Mouse (Mus musculus): ENCODE data around the gene Stxbp6.
"Not testable (repeated sequence)": the region's sequence is repeated elsewhere in the genome, so short reads cannot be mapped to it uniquely, and the experiment has no call there.

The Stxbp6 gene

GRCm38 (mm10) chr12:45074611-45075342 is at the start of gene Stxbp6:
Gene Stxbp6 (minus strand): TSS chr12:45074709.
- peak; percentile 73 for DNase-seq (ENCODE audit: low spot score)

- not testable (repeated sequence) for DNase-seq (ENCODE audit: low spot score)
Observed at GRCm38 (mm10) chr12:45102954-45103353, 28.4 kb upstream of the Stxbp6 start.

GRCm38 (mm10) chr12:45093732-45094131 is 19.2 kb upstream of the Stxbp6 start:
- DNase-seq (ENCODE audit: low spot score) = no peak

GRCm38 (mm10) chr12:45092444-45092843 is 17.9 kb upstream of the Stxbp6 start:
- no peak for DNase-seq (ENCODE audit: low spot score)

- DNase-seq (ENCODE audit: low spot score) = no peak
Observed at GRCm38 (mm10) chr12:45083145-45083475, 8.6 kb upstream of the Stxbp6 start.

- DNase-seq (ENCODE audit: low spot score) = no peak
Observed at GRCm38 (mm10) chr12:45082379-45083144, 8.1 kb upstream of the Stxbp6 start.

- no peak for DNase-seq (ENCODE audit: low spot score)
Observed at GRCm38 (mm10) chr12:45081617-45082016, 7.1 kb upstream of the Stxbp6 start.

GRCm38 (mm10) chr12:45080753-45081122 is 6.2 kb upstream of the Stxbp6 start:
- DNase-seq (ENCODE audit: low spot score) = no peak

- no peak for DNase-seq (ENCODE audit: low spot score)
Observed at GRCm38 (mm10) chr12:45080036-45080752, 5.7 kb upstream of the Stxbp6 start.

GRCm38 (mm10) chr12:45075631-45076030 is 1.1 kb upstream of the Stxbp6 start:
- DNase-seq (ENCODE audit: low spot score) = no peak

- peak; percentile 73 for DNase-seq (ENCODE audit: low spot score)
Observed at GRCm38 (mm10) chr12:45074042-45074601, 387 bp downstream of the Stxbp6 start.

GRCm38 (mm10) chr12:45073331-45074041 is 1.0 kb downstream of the Stxbp6 start:
- DNase-seq (ENCODE audit: low spot score) = no peak

GRCm38 (mm10) chr12:45072185-45072584 is 2.3 kb downstream of the Stxbp6 start:
- no peak for DNase-seq (ENCODE audit: low spot score)

- no peak for DNase-seq (ENCODE audit: low spot score)
Observed at GRCm38 (mm10) chr12:45070186-45070585, 4.3 kb downstream of the Stxbp6 start.

GRCm38 (mm10) chr12:45068145-45068754 is 6.3 kb downstream of the Stxbp6 start:
- no peak for DNase-seq (ENCODE audit: low spot score)

GRCm38 (mm10) chr12:45067686-45068085 is 6.8 kb downstream of the Stxbp6 start:
- DNase-seq (ENCODE audit: low spot score) = no peak

- DNase-seq (ENCODE audit: low spot score) = no peak
Observed at GRCm38 (mm10) chr12:45067047-45067685, 7.3 kb downstream of the Stxbp6 start.

GRCm38 (mm10) chr12:45063606-45064005 is 10.9 kb downstream of the Stxbp6 start:
- no peak for DNase-seq (ENCODE audit: low spot score)

GRCm38 (mm10) chr12:45061336-45061735 is 13.2 kb downstream of the Stxbp6 start:
- no peak for DNase-seq (ENCODE audit: low spot score)

- DNase-seq (ENCODE audit: low spot score) = no peak
Observed at GRCm38 (mm10) chr12:45060804-45061203, 13.7 kb downstream of the Stxbp6 start.

GRCm38 (mm10) chr12:45058007-45058406 is 16.5 kb downstream of the Stxbp6 start:
- DNase-seq (ENCODE audit: low spot score) = no peak

All from ovary, adult 18-20 months (tissue).